Mouse (Mus musculus): ENCODE results near the gene Evi5.

Evi5 gene

GRCm38 (mm10) chr5:107753656-107754055 is 121.3 kb downstream of the Evi5 start:
- DNase-seq (ENCODE audit: inconsistent age in 2 of 2, low spot score in 1 of 2), result no peak

GRCm38 (mm10) chr5:107749229-107749916 is 125.5 kb downstream of the Evi5 start:
- DNase-seq (ENCODE audit: inconsistent age in 2 of 2, low spot score in 1 of 2), result peak; percentile 12 to 82

GRCm38 (mm10) chr5:107739023-107739422 is 135.9 kb downstream of the Evi5 start:
- no peak for DNase-seq (ENCODE audit: inconsistent age in 2 of 2, low spot score in 1 of 2)

DNA sequence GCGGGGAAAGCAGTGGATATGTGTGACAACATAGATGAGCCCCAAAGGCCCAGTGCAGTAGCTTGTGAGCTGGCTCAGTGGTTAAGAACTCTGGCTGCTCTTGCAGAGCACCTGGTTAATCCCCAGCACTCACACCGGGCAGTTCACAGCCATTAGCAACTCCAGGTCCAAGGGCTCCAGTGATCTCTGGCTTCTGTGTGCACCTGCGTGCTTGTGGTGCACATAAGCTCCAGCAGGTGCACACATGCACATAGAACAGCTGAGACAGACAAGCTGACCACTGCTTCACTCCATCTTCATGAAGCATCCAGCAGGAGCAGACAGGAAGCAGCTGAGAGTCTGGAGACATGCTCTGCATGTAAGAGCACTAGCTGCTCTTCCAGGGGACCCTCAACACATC is 136.6 kb downstream of the Evi5 start:
- no peak for DNase-seq (ENCODE audit: inconsistent age in 2 of 2, low spot score in 1 of 2)

DNA sequence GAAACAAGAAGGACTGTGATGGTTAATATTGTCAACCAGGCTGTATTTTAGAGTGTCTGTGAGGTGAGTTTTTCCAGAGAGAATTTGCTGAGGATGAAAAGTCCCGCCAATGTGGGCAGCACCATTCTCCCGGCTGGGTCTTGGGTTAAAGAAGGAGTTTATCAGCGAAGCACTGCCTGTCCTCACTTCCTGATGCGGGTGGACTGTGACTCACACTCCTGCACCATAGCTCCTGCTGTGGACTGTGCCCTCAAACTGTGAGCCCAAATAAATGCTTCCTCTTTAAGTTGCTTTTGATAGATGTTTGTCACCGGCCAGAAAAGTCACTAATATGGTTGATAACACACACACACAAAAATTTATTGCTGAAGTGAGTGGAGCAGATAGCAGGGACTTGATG is 138.7 kb downstream of the Evi5 start:
- no peak for DNase-seq (ENCODE audit: inconsistent age in 2 of 2, low spot score in 1 of 2)

GRCm38 (mm10) chr5:107731844-107732243 is 143.1 kb downstream of the Evi5 start:
- DNase-seq (ENCODE audit: inconsistent age in 2 of 2, low spot score in 1 of 2), result no peak

DNA sequence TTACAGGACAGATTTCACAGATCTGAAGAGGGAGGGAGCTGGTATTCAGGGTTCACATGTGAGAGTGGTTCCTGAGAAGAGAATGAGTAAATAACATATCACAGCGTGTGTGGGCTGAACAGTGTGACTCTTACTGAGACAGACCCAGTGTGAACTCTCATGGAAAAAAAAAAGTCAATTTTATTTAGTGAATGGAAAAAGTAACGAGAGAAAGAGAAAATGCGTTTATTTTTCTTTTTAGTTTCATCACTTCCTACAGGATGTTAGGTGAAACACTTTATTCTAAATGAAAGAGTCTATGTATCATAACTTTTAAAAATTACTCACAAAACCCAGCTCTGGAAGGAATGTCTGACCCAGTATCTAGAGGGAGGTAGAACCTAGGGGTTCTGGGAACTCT is 143.5 kb downstream of the Evi5 start:
- no peak for DNase-seq (ENCODE audit: inconsistent age in 2 of 2, low spot score in 1 of 2)

DNA sequence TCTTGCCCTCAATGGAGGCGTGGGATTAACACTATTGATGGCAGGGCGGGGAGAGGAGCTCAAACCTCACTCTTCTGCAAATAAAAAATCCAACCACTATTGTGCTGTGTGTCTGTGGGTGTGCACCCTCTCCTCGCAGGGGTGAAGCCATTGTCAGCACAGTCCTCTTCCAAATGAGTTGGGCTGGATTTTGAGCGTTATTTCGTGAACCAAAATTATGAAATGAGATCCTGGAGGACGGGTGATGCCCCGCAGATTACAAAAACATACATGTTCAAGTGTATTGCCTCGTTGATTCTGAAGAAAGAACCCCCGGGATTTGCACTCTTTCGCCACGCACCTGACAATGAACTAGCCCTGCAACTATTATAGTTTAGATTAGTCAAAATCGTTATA is 147.9 kb downstream of the Evi5 start:
- DNase-seq (ENCODE audit: inconsistent age in 2 of 2, low spot score in 1 of 2), result peak in 1 of 2 experiments; percentile 39

- peak; percentile 9 to 57 for DNase-seq (ENCODE audit: inconsistent age in 2 of 2, low spot score in 1 of 2)
These were observed 148.5 kb downstream of the Evi5 start for GRCm38 (mm10) chr5:107726281-107727006.

- DNase-seq (ENCODE audit: inconsistent age in 2 of 2, low spot score in 1 of 2), result peak; percentile 10 to 51
These were observed 149.3 kb downstream of the Evi5 start, which contains the start of gene Gfi1 for GRCm38 (mm10) chr5:107725435-107726261. Gfi1 (minus strand) TSS chr5:107726036.

- DNase-seq (ENCODE audit: inconsistent age in 2 of 2, low spot score in 1 of 2), result peak in 1 of 2 experiments; percentile 44
These were observed 150.1 kb downstream of the Evi5 start for GRCm38 (mm10) chr5:107724661-107725434.

DNA sequence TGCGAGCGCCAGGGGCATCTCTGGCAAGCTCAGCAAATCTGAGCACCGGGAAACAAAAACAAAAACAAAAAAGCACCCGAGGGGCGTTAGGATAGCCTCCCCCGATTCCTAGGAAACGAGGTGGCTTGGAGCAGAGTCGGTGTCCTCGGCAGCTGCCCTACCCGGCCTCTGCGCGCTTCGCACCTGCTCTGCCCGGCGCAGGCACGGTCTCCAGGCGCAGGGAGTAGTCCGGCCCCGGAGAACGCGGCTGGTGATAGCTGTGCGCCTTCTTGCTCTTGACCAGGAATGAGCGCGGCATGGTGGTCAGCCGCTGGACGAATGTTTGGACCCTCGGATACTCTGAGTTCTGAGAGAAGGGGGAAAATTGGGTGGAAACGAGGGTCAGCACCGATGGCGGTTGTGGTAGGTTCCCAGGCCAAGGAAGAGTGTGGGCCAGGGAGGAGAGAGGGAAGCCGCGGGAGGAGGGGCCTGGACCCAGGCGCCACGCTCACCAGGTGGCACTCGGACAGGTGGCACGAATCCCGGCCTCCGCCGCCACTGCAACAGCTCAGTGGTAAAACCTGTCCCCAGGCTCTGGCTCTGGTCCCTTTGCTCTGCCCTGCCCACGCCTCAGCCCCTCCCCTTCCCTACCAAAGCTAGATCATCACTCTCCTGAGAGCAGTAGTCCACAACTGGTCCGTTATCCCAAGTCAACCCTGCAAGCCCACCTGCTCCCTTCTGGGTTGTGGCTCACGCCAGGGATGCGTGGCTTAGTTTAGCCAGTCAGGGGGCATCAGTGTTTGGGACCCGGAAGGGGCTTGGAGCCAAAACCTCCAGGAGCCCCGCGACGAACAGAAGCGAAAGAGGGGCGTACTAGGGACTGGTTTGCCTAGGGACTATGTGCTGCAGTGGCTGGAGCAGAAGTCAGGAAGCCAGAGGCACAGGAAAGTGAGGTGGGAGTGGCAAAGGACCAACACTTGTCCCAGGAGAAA is 151.1 kb downstream of the Evi5 start:
- DNase-seq (ENCODE audit: inconsistent age in 2 of 2, low spot score in 1 of 2), result peak in 1 of 2 experiments; percentile 60

DNA sequence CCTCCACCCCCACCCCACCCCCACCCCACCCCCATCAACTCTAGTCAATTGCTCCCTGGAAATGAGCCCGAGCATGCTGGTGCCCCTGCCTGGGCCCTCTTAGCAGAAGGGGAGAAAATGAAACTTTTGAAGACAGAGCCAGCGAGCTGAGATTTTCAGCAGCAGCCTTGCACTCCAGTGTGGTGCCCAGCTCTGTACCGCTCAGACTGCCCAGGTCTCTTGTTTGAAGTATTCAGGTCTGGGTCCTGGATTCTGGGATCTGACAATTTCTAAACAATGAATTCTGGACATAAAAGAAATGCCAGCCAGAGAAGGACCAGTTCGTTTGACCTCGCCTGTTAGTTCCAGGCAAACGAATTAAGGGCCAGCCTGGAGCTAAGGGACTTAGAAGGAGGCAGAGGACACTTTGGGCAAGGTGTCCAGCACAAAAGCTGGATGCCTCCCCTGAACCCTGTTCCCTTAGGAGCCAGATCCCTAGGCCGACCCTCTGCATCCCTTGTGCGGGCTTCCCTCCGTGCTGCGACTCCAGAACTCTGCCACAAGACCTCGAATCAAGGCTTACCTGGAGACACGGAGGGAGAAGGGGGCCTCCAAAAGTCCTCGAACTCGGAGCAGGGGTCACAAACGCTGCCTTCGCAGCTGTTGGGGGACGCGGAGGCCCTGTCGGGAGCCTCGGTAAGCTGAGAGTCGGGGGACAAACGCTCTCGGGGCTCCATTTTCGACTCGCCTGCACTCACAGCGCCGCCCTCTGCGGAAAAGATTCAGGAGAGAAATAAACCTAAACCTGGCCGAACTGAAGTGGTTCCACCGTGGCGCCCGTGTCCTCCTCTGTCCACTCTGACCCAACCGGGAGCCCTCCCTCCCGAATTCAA is 152.0 kb downstream of the Evi5 start:
- peak; percentile 6 to 64 for DNase-seq (ENCODE audit: inconsistent age in 2 of 2, low spot score in 1 of 2)

DNA sequence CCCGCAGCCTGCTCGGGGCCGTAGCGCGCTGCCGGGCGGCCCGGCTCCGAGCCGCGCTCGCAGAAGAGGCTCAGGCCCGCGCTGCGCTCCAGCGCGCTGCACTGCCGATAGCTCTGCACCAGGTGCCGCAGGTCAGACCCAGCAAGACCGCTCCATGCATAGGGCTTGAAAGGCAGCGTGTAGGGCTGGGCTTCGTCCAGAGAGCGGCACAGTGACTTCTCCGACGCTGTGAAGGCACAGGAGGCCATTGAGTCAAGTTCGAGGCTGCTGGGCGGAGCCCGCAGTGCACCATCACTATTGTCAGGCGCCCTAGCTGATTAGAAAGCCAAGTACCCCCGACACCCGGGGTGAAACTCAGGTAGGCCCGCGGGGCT is 153.3 kb downstream of the Evi5 start:
- peak in 1 of 2 experiments; percentile 39 for DNase-seq (ENCODE audit: inconsistent age in 2 of 2, low spot score in 1 of 2)

- peak; percentile 8 to 31 for DNase-seq (ENCODE audit: inconsistent age in 2 of 2, low spot score in 1 of 2)
These were observed 153.8 kb downstream of the Evi5 start for GRCm38 (mm10) chr5:107720991-107721637.

DNA sequence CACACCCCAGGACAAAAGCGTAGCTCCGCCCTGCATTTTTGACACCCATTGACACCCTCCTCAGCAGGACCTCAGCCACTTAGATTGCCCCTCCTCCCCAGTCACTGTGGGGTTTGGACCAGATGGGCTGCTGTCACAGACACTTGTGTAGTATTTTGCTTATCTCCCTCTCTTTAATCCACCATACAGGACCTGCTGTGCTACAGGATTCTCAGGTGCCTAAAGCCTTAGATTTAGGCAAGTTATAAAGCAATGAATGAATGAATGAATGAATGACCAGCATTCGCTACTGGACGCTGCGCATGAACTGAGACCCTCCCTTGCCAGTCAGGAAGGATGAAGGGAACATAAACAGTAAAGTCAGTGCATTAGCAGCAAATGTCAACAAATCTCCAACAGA is 154.4 kb downstream of the Evi5 start:
- no peak for DNase-seq (ENCODE audit: inconsistent age in 2 of 2, low spot score in 1 of 2)

DNA sequence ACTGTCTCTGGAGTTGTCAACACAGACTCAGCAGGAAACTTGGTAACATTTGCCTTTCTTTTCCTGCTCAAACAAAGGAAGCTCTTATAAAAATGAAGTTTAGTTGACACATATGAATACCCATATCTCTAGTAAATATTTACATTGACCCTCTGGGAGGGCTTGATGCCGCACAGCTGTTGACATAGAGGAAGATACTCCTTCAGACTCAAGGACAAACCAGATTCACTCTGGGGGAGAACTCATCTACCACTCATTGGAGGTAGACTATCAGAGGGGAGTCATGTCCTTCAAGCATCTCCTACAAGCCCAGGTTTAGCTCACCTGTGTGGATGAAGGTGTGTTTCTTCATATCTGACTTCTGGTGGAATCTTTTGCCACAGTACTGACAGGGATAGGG is 155.1 kb downstream of the Evi5 start:
- DNase-seq (ENCODE audit: inconsistent age in 2 of 2, low spot score in 1 of 2), result no peak

DNA sequence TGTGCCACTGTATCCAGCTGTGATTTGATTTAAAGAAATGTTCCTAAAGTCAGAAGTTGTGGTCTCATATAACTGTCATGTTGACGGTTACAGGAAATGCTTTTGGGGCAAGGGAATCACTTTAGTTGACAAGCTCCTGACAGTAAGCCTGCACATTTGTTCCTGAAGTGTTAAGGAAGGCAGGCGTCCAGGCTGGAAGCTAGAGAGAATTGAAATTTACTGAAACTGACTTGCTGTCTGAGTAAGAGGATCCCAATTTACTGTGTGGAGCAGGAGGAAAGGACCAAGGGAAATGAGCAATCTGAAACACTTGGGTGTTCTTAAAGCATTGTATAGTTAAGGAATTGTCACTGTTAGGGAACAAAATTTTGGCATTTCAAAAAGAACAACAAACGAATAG is 155.7 kb downstream of the Evi5 start:
- DNase-seq (ENCODE audit: inconsistent age in 2 of 2, low spot score in 1 of 2), result no peak
